Mouse (Mus musculus) lung, embryonic 14.5 days (tissue): Measurements from ENCODE around the gene Nlgn1. TPM values are rescaled to one million over a fixed set of nuclear protein-coding genes. Genes with fewer than 3 reads are reported as not detected.
A peak's percentile ranks its signal among the peaks of the same experiment; 100 is the strongest.

Experiments used
- ATAC-seq: fragments of 200-750 bp; cut with Nextera tagmentation; 2 replicates; pipeline ENCODE4 v1.8.0; 2017; ENCODE audit warnings: mild to moderate bottlenecking, moderate TSS enrichment, moderate library complexity; ENCODE audit not compliant: insufficient read depth
- DNase-seq: peaks from one replicate; pipeline ENCODE4 v3.0.0-alpha.2; 2015
- H3K27ac ChIP-seq: fragments of 300-500 bp; sonication (generic); 2 replicates; pipeline ENCODE4 v1.5.1; 2014; ENCODE audit warnings: low read depth, mild to moderate bottlenecking, moderate library complexity
- H3K27me3 ChIP-seq: fragments of 300-500 bp; sonication (generic); 2 replicates; pipeline ENCODE4 v1.6.1; 2014; ENCODE audit warnings: low read length, control low read depth; ENCODE audit not compliant: insufficient read depth
- H3K36me3 ChIP-seq: fragments of 300-500 bp; sonication (generic); 2 replicates; pipeline ENCODE4 v1.6.1; 2014; ENCODE audit warnings: control low read depth; ENCODE audit not compliant: insufficient read depth
- H3K4me1 ChIP-seq: fragments of 300-500 bp; sonication (generic); 2 replicates; pipeline ENCODE4 v1.6.1; 2014; ENCODE audit warnings: antibody characterized with exemption, control low read depth; ENCODE audit not compliant: insufficient read depth
- H3K4me2 ChIP-seq: fragments of 300-500 bp; sonication (generic); 2 replicates; pipeline ENCODE4 v1.6.1; 2014; ENCODE audit warnings: mild to moderate bottlenecking
- H3K4me3 ChIP-seq: fragments of 300-500 bp; sonication (generic); 2 replicates; pipeline ENCODE4 v1.5.1; 2014; ENCODE audit warnings: low read depth, low read length
- H3K9ac ChIP-seq: fragments of 300-500 bp; sonication (generic); 2 replicates; pipeline ENCODE4 v1.6.1; 2014
- H3K9me3 ChIP-seq: fragments of 300-500 bp; sonication (generic); 2 replicates; pipeline ENCODE4 v1.6.1; 2016; ENCODE audit warnings: low read depth, low read length, control low read depth
- CTCF ChIP-seq: IDR thresholded peaks from 2 replicates; pipeline ENCODE4 v1.5.1; 2016; ENCODE audit warnings: antibody characterized with exemption, low read depth
- WGBS: fragments of 180-500 bp; shearing (Covaris S2); extraction: QIAGEN DNeasy Blood & Tissue Kit; methylation state at CpG from one replicate; pipeline ENCODE4 v1.1.7; 2014; 5-methylcytosine and 5-hydroxymethylcytosine counted together
- polyA plus RNA-seq: library from polyadenylated mRNA; unstranded; fragments of >200 nt; fragmentation: Nextera tagmentation; extraction: Ambion mirVana; gene quantifications from 2 replicates; pipeline ENCODE4 v1.2.1, GENCODE M21; 2014

Nlgn1 gene
- polyA plus RNA-seq, 1 experiment from 2014 or later: 1.6 TPM

DNA sequence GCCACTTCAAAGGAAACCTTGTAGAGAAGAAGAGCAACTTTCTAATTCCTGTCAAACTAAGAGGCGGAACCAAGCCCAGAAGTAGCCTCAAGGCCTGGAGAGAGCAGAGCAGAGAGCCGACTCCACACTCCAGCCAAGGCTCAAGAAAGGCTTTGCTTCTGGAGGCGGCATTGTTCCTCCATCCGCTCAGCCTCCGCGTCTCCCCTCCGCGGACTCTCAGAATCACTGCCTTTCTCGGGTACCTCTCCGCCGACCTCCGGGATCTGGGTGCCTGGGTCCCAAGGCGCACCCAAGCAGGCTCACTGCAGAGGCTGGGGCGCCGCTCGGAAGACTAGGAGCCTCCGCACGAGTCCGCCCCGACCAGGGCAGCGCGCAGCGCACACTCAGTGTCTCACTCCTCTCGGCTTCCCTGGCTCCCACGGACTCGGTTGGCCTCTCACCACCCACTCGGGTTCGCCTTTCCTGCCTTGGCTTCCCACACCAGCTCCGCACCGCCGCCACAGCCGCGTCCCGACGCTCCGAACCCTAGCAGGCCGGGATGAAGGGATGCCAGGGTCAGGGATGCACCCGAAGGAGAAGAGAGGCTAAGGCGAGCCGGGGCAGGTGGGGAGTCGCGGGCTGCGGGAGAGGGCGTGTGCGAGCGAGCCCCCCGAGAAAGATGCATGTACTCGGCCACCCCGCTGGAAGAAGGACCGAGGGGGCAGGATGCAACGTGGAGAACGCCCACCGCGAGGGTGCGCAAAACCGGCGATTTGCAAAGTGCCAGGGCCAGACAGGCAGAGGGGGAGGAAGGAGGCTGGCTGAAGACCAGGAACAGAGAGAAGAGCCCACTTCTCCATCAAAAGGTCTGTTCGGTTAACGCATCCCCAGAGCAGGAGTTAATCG, 841 bp downstream of the Nlgn1 start:
- Histone ChIP-seq H3K27ac (no peak overlapping the region), H3K9ac (peak overlapping the region; percentile 44)
- ATAC-seq: peak; percentile 81

DNA sequence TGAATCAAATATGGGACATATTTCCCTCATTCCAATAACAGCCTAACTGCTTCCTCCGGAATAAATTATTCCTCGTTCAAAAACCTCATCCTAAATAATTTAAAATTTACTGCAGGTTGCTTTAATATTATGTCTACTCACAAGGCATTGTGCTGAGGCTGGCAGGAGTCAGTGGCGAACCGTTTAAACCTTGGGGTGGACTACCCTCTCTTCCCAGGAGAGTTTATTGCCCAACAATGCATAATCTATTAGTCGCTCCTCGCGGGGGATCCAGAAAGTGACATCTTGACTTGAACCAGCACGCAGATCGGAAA, 1.4 kb downstream of the Nlgn1 start:
- no peak for TF ChIP-seq CTCF
- H3K27me3 ChIP-seq: peaks cover 44% of the 10 kb centered on the region
- no peak for ATAC-seq
- no peaks in the 10 kb centered on the region; the same call in 1 of the 2 replicates for H3K4me1 ChIP-seq
- WGBS: 8% methylated on average over 9 of the region's 9 CpGs
- no peak for DNase-seq
- H3K27ac ChIP-seq: no peak overlapping the region
- H3K4me2 ChIP-seq: peak overlapping the region; percentile 76
- peak overlapping the region; percentile 44; the same call in 1 of the 2 replicates for H3K9ac ChIP-seq
- H3K9me3 ChIP-seq: no peaks in the 10 kb centered on the region
- no peaks in the 10 kb centered on the region for H3K36me3 ChIP-seq
- H3K4me3 ChIP-seq: peak overlapping the region; percentile 46

More for the DNA sequence above, 841 bp downstream of the Nlgn1 start:
- WGBS: under 1% methylated on average over 60 of the region's 60 CpGs
- TF ChIP-seq CTCF: peak; percentile 32; the same call in 1 of the 2 replicates
- H3K4me2 ChIP-seq: peak overlapping the region; percentile 76
- H3K36me3 ChIP-seq: no peaks in the 10 kb centered on the region
- peak; percentile 52 for DNase-seq
- peaks cover 44% of the 10 kb centered on the region for H3K27me3 ChIP-seq
- peak overlapping the region; percentile 46 for H3K4me3 ChIP-seq
- H3K9me3 ChIP-seq: no peaks in the 10 kb centered on the region
- H3K4me1 ChIP-seq: no peaks in the 10 kb centered on the region; the same call in 1 of the 2 replicates

GRCm38 (mm10) chr3:26330019-26330418, 2.2 kb downstream of the Nlgn1 start:
- Histone ChIP-seq H3K36me3 (no peaks in the 10 kb centered on the region), H3K9me3 (no peaks in the 10 kb centered on the region), H3K27me3 (peaks cover 44% of the 10 kb centered on the region), H3K9ac (no peak overlapping the region), H3K4me1 (no peaks in the 10 kb centered on the region; the same call in 1 of the 2 replicates), H3K27ac (no peak overlapping the region), H3K4me3 (no peak overlapping the region), H3K4me2 (no peak overlapping the region)
- 68% methylated on average over 4 of the region's 4 CpGs for WGBS
- no peak for TF ChIP-seq CTCF
- ATAC-seq: no peak
- no peak for DNase-seq

DNA sequence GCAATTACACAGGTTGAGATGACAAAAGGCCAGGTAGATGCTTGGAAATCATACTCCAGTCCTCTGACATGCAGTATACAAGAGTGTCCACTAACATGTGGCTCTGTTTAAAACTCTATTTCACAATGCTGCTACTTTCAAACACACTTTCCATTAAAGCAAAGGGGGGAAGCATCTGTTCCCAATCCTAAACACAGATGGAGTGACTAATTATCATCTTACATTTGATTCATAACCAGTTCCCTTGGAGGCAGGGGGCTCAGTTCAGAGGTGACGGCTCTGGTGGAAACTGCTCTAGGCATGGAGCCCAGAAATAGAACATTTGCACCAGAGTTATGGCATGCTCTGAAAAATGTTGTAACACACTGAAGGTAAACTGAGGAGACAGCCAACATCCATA, 7.8 kb downstream of the Nlgn1 start:
- no peak overlapping the region for H3K9ac ChIP-seq
- no peaks in the 10 kb centered on the region for H3K9me3 ChIP-seq
- DNase-seq (peak; percentile 69), ATAC-seq (peak; percentile 74; the same call in 1 of the 2 replicates)
- H3K27ac ChIP-seq: no peak overlapping the region
- WGBS: 36% methylated on average over 1 of the region's 1 CpGs
- H3K27me3 ChIP-seq: no peaks in the 10 kb centered on the region
- H3K36me3 ChIP-seq: no peaks in the 10 kb centered on the region
- TF ChIP-seq CTCF: no peak
- H3K4me2 ChIP-seq: no peak overlapping the region
- H3K4me3 ChIP-seq: no peak overlapping the region
- H3K4me1 ChIP-seq: no peaks in the 10 kb centered on the region

DNA sequence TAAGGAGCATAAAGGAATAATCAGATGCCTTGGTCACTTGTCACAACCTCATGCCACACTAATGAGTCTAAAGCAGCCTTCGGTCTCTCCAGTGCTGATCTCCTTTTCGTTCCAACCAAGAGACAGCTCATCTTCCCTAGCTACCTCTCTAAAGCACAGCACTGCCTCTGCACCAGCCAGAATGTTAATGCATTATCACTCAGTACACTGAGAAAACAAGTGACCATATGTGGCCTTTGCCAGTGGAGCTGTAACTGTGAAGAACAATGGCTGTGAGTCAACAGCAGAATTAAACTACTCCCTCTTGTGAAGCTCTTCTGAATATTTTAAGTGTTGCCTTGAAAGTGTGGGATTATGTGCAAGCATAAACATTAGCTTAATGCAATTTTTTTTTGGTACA, 14.9 kb downstream of the Nlgn1 start:
- H3K27ac ChIP-seq: no peak overlapping the region
- no peaks in the 10 kb centered on the region for H3K9me3 ChIP-seq
- H3K4me3 ChIP-seq: no peak overlapping the region
- H3K4me1 ChIP-seq: no peaks in the 10 kb centered on the region
- TF ChIP-seq CTCF: no peak
- no peaks in the 10 kb centered on the region for H3K36me3 ChIP-seq
- H3K4me2 ChIP-seq: no peak overlapping the region
- H3K27me3 ChIP-seq: no peaks in the 10 kb centered on the region
- DNase-seq (no peak), ATAC-seq (no peak)
- H3K9ac ChIP-seq: no peak overlapping the region
- WGBS: 80% methylated on average over 2 of the region's 2 CpGs

- Histone ChIP-seq H3K9ac (no peak overlapping the region), H3K9me3 (no peaks in the 10 kb centered on the region), H3K4me3 (no peak overlapping the region), H3K36me3 (no peaks in the 10 kb centered on the region), H3K4me1 (no peaks in the 10 kb centered on the region), H3K27me3 (no peaks in the 10 kb centered on the region), H3K27ac (no peak overlapping the region), H3K4me2 (no peak overlapping the region)
- DNase-seq (no peak), ATAC-seq (no peak)
- WGBS: 47% methylated on average over 5 of the region's 5 CpGs
- TF ChIP-seq CTCF: no peak
Measured at GRCm38 (mm10) chr3:26297869-26298268, 34.4 kb downstream of the Nlgn1 start.

DNA sequence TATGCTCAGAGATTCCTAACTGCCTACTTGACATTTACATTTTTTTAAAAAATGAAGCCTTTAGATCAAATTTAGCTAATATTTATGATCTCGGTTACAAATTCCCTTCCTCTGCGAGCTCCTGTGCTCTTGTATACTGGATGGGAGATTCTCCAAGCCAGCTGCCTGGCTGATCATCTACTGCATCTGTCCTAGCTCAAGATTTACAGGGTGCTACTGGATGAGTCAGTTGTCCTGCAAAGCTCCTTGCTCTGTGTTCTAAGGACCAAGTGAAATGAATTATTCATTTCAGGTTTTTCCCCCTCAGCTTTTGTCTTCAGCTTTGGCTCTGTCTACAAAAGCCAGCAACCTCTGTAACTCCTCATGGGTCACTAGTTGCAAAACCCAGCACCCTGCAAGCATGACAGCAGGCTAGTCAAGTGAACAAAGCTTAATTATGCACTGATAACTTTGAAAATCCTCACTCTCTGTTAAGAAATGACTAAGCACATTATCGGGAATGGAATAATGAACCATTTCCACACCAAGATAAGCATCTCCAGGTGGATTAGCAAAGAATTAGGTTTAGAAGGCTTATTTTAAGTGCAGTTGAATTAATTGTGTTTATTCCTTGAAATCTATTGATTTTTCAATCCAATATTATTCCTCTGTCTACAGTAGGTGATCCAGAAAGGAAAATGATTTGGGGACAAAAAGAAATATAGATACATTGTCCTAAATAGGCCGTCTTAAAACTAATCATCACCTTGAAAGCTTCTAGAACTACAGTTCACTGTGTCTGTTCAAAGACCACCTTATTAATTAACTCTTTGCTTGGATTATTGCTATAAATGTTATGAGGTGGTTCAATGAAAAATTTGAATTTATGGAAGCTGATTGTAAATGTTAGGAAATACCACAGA, 61.1 kb downstream of the Nlgn1 start:
- WGBS: 60% methylated on average over 4 of the region's 4 CpGs
- H3K27ac ChIP-seq: no peak overlapping the region
- TF ChIP-seq CTCF: no peak

More for the DNA sequence above, 61.1 kb downstream of the Nlgn1 start:
- Histone ChIP-seq H3K36me3 (no peaks in the 10 kb centered on the region), H3K9me3 (no peaks in the 10 kb centered on the region), H3K27me3 (no peaks in the 10 kb centered on the region), H3K9ac (no peak overlapping the region), H3K4me1 (no peaks in the 10 kb centered on the region), H3K4me3 (no peak overlapping the region), H3K4me2 (no peak overlapping the region)
- ATAC-seq: no peak
- DNase-seq: no peak
